Mouse (Mus musculus): Measurements from ENCODE around the gene AC131692.1. TPM values are rescaled to one million over a fixed set of nuclear protein-coding genes. Genes with fewer than 3 reads are reported as not detected.

Gene AC131692.1
- total RNA-seq, 2 experiments from 2014 or later: not detected

GRCm38 (mm10) chr19:6067011-6067723 lies 27.1 kb upstream of the AC131692.1 start:
- no peak for DNase-seq (ENCODE audit: low spot score)
- intact Hi-C loops (cut with DNase I): no loop called here

- intact Hi-C loops (cut with DNase I): no loop called here
Measured at GRCm38 (mm10) chr19:6067724-6068415, 26.3 kb upstream of the AC131692.1 start, which contains the start of gene Tm7sf2. Gene Tm7sf2, minus strand, starts transcription at chr19:6068373.

GRCm38 (mm10) chr19:6068951-6069350 lies 25.3 kb upstream of the AC131692.1 start:
- intact Hi-C loops (cut with DNase I): no loop called here
- no peak for DNase-seq (ENCODE audit: low spot score)

More at GRCm38 (mm10) chr19:6067724-6068415, 26.3 kb upstream of the AC131692.1 start, which contains the start of gene Tm7sf2:
- peak; percentile 86 for DNase-seq (ENCODE audit: low spot score)

- no peak for DNase-seq (ENCODE audit: low spot score)
- intact Hi-C loops (cut with DNase I): no loop called here
Measured at GRCm38 (mm10) chr19:6069851-6070250, 24.4 kb upstream of the AC131692.1 start.

GRCm38 (mm10) chr19:6070571-6071250 lies 23.5 kb upstream of the AC131692.1 start:
- DNase-seq (ENCODE audit: low spot score): no peak
- intact Hi-C loops (cut with DNase I): no loop called here

GRCm38 (mm10) chr19:6071261-6071660 lies 23.0 kb upstream of the AC131692.1 start:
- DNase-seq (ENCODE audit: low spot score): no peak
- intact Hi-C loops (cut with DNase I): no loop called here

- DNase-seq (ENCODE audit: low spot score): no peak
- intact Hi-C loops (cut with DNase I): no loop called here
Measured at GRCm38 (mm10) chr19:6073889-6074288, 20.3 kb upstream of the AC131692.1 start.

GRCm38 (mm10) chr19:6076564-6077393 lies 17.4 kb upstream of the AC131692.1 start, which contains the start of gene Vps51:
Gene Vps51, minus strand, starts transcription at chr19:6077231.
- intact Hi-C loops (cut with DNase I): no loop called here
- peak; percentile 68 for DNase-seq (ENCODE audit: low spot score)

GRCm38 (mm10) chr19:6079983-6080480 lies 14.2 kb upstream of the AC131692.1 start, which contains the start of gene Tmem262:
Gene Tmem262, plus strand, starts transcription at chr19:6080033.
- DNase-seq (ENCODE audit: low spot score): no peak
- intact Hi-C loops (cut with DNase I): loop anchor here (10.0 kb wide), 1 partner anchor 255 kb away; the partner anchor contains the start of gene Men1

- DNase-seq (ENCODE audit: low spot score): no peak
- intact Hi-C loops (cut with DNase I): loop anchor here (10.0 kb wide), 1 partner anchor 253 kb away; the partner anchor contains the start of gene Men1
Measured at GRCm38 (mm10) chr19:6082156-6082555, 12.1 kb upstream of the AC131692.1 start, which contains the start of gene Gm28374. Gene Gm28374, minus strand, starts transcription at chr19:6082256.

GRCm38 (mm10) chr19:6084478-6085248 lies 9.6 kb upstream of the AC131692.1 start, which contains the start of the genes Zfpl1 and Cdca5:
Gene Zfpl1, minus strand, starts transcription at chr19:6084956.
Gene Cdca5, plus strand, starts transcription at chr19:6084983.
- DNase-seq (ENCODE audit: low spot score): peak; percentile 93
- intact Hi-C loops (cut with DNase I): loop anchor here (1.0 to 10.0 kb wide), 2 partner anchors 26 to 250 kb away; partner anchors contain the start of gene Men1

- no peak for DNase-seq (ENCODE audit: low spot score)
- intact Hi-C loops (cut with DNase I): loop anchor here (10.0 kb wide), 1 partner anchor 249 kb away; the partner anchor contains the start of gene Men1
Measured at GRCm38 (mm10) chr19:6085417-6085879, 8.8 kb upstream of the AC131692.1 start.

GRCm38 (mm10) chr19:6088841-6089240 lies 5.4 kb upstream of the AC131692.1 start:
- DNase-seq (ENCODE audit: low spot score): no peak
- intact Hi-C loops (cut with DNase I): loop anchor here (10.0 kb wide), 1 partner anchor 246 kb away; the partner anchor contains the start of gene Men1

- intact Hi-C loops (cut with DNase I): no loop called here
- no peak for DNase-seq (ENCODE audit: low spot score)
Measured at GRCm38 (mm10) chr19:6097847-6098246, 3.6 kb downstream of the AC131692.1 start.

- no peak for DNase-seq (ENCODE audit: low spot score)
- intact Hi-C loops (cut with DNase I): no loop called here
Measured at GRCm38 (mm10) chr19:6101186-6101585, 7.0 kb downstream of the AC131692.1 start.

GRCm38 (mm10) chr19:6102169-6102853 lies 8.1 kb downstream of the AC131692.1 start:
- intact Hi-C loops (cut with DNase I): no loop called here
- DNase-seq (ENCODE audit: low spot score): no peak

- DNase-seq (ENCODE audit: low spot score): no peak
- intact Hi-C loops (cut with DNase I): no loop called here
Measured at GRCm38 (mm10) chr19:6104476-6104875, 10.3 kb downstream of the AC131692.1 start.
